Mouse (Mus musculus) limb, embryonic 14.5 days (tissue): ENCODE data around the gene Synpo2. TPM values are rescaled to one million over a fixed set of nuclear protein-coding genes. Genes with fewer than 3 reads are reported as not detected.
A peak's percentile ranks its signal among the peaks of the same experiment; 100 is the strongest.

Experiments used
- ATAC-seq: fragments of 200-750 bp; cut with Nextera tagmentation; 2 replicates; pipeline ENCODE4 v1.8.0; 2017; ENCODE audit warnings: low read depth, moderate number of reproducible peaks, moderate TSS enrichment; ENCODE audit not compliant: low FRiP score
- DNase-seq: peaks from one replicate; pipeline ENCODE4 v3.0.0-alpha.2; 2015; ENCODE audit warnings: low spot score
- H3K27ac ChIP-seq: fragments of 300-500 bp; sonication (generic); replicated peaks from 2 replicates; pipeline ENCODE4 v1.5.1; 2014; ENCODE audit warnings: low read depth, mild to moderate bottlenecking, low read length, moderate library complexity, mixed read lengths
- H3K27me3 ChIP-seq: fragments of 300-500 bp; sonication (generic); 2 replicates; pipeline ENCODE4 v1.6.1; 2014; ENCODE audit warnings: low read length, mixed read lengths; ENCODE audit not compliant: control insufficient read depth, insufficient read depth
- H3K36me3 ChIP-seq: fragments of 300-500 bp; sonication (generic); 2 replicates; pipeline ENCODE4 v1.6.1; 2014; ENCODE audit warnings: mild to moderate bottlenecking, low read length, moderate library complexity, mixed read lengths; ENCODE audit not compliant: control insufficient read depth, insufficient read depth
- H3K4me1 ChIP-seq: fragments of 300-500 bp; sonication (generic); 2 replicates; pipeline ENCODE4 v1.6.1; 2014; ENCODE audit warnings: antibody characterized with exemption, low read length, mixed read lengths; ENCODE audit not compliant: control insufficient read depth, insufficient read depth
- H3K4me2 ChIP-seq: fragments of 300-500 bp; sonication (generic); replicated peaks from 2 replicates; pipeline ENCODE4 v1.6.1; 2014; ENCODE audit warnings: low read depth, mild to moderate bottlenecking, low read length, moderate library complexity; ENCODE audit not compliant: severe bottlenecking
- H3K4me3 ChIP-seq: fragments of 300-500 bp; sonication (generic); replicated peaks from 2 replicates; pipeline ENCODE4 v1.5.1; 2014; ENCODE audit warnings: low read length
- H3K9ac ChIP-seq: fragments of 300-500 bp; sonication (generic); 2 replicates; pipeline ENCODE4 v1.6.1; 2014; ENCODE audit warnings: mild to moderate bottlenecking, low read depth, low read length, moderate library complexity; ENCODE audit not compliant: severe bottlenecking
- H3K9me3 ChIP-seq: fragments of 300-500 bp; sonication (generic); 2 replicates; pipeline ENCODE4 v1.6.1; 2016; ENCODE audit warnings: low read length; ENCODE audit not compliant: control insufficient read depth
- POLR2A ChIP-seq: fragments of 200-500 bp; IDR thresholded peaks from 2 replicates; pipeline ENCODE4 v1.8.0; 2012; ENCODE audit warnings: inconsistent platforms, mild to moderate bottlenecking, moderate library complexity, borderline replicate concordance; ENCODE audit not compliant: insufficient read depth, insufficient read length; ENCODE audit errors: extremely low read depth
- WGBS: fragments of 180-500 bp; shearing (Covaris S2); extraction: QIAGEN DNeasy Blood & Tissue Kit; methylation state at CpG from one replicate; pipeline ENCODE4 v1.1.7; 2014; 5-methylcytosine and 5-hydroxymethylcytosine counted together
- polyA plus RNA-seq, 2 experiments: library from polyadenylated mRNA; depleted of rRNA in 1 of 2; stranded (reverse) in 1 of 2; unstranded in 1 of 2; fragments of >200 nt; fragmentation: Nextera tagmentation in 1 of 2; extraction: Ambion mirVana in 1 of 2; gene quantifications; 2 replicates each; pipeline versions ENCODE4 v1.2.1 to v1.2.3; 2012 to 2014

Gene Synpo2
- polyA plus RNA-seq, 2 experiments, result 5.4 to 6.8 TPM

DNA sequence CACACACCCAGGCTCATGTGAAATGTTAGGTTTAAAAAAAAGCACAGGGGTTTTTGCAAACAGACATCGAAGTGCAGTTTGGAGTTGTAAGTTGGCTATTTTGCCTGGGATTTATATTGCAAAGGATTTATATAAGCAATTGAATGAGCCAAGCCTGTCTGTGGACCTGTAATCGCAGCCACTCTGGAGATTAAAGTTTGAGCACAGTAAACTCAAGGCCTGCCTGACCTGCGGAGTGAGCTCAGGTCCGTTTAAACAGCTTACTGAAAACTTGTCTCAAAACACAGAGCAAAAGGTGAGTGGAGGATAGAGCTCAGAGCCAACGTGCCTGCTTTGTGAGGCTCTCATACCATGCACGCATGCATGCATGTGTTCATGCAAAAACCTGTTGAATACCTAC lies 30.9 kb downstream of the Synpo2 start:
- WGBS, result 56% methylated on average over 6 of the region's 6 CpGs
- 0 out of 2 replicates have a peak overlapping the region, but pooled peaks have one; percentile 8 for H3K27ac ChIP-seq

GRCm38 (mm10) chr3:123204658-123205057 lies 31.3 kb downstream of the Synpo2 start:
- ATAC-seq, result peak; percentile 41; the same call in 1 of the 2 replicates
- Histone ChIP-seq H3K36me3 (no peaks in the 10 kb centered on the region), H3K9me3 (no peaks in the 10 kb centered on the region), H3K4me1 (no peaks in the 10 kb centered on the region), H3K4me2 (no peak overlapping the region), H3K27me3 (no peaks in the 10 kb centered on the region), H3K27ac (0 out of 2 replicates have a peak overlapping the region, but pooled peaks have one; percentile 8), H3K9ac (no peak overlapping the region), H3K4me3 (no peak overlapping the region)
- no peak for TF ChIP-seq POLR2A
- no peak for DNase-seq
- WGBS, result 40% methylated on average over 4 of the region's 4 CpGs

More for the DNA sequence above, 30.9 kb downstream of the Synpo2 start:
- ATAC-seq (no peak; the same call in 1 of the 2 replicates), DNase-seq (no peak)
- no peak for TF ChIP-seq POLR2A
- Histone ChIP-seq H3K27me3 (no peaks in the 10 kb centered on the region), H3K9me3 (no peaks in the 10 kb centered on the region), H3K9ac (no peak overlapping the region), H3K4me2 (no peak overlapping the region), H3K4me3 (no peak overlapping the region), H3K36me3 (no peaks in the 10 kb centered on the region), H3K4me1 (no peaks in the 10 kb centered on the region)

- ATAC-seq (no peak), DNase-seq (no peak)
- Histone ChIP-seq H3K4me3 (no peak overlapping the region), H3K9me3 (no peaks in the 10 kb centered on the region), H3K4me2 (no peak overlapping the region), H3K9ac (no peak overlapping the region), H3K36me3 (no peaks in the 10 kb centered on the region), H3K27me3 (no peaks in the 10 kb centered on the region), H3K27ac (no peak overlapping the region), H3K4me1 (no peaks in the 10 kb centered on the region)
- TF ChIP-seq POLR2A, result no peak
- 87% methylated on average over 2 of the region's 2 CpGs for WGBS
Measured at GRCm38 (mm10) chr3:123201798-123202197, 34.2 kb downstream of the Synpo2 start.

GRCm38 (mm10) chr3:123193740-123194139 lies 42.2 kb downstream of the Synpo2 start:
- Histone ChIP-seq H3K36me3 (no peaks in the 10 kb centered on the region), H3K4me2 (no peak overlapping the region), H3K9ac (no peak overlapping the region), H3K27me3 (no peaks in the 10 kb centered on the region), H3K9me3 (no peaks in the 10 kb centered on the region), H3K4me1 (no peaks in the 10 kb centered on the region), H3K4me3 (no peak overlapping the region), H3K27ac (no peak overlapping the region)
- DNase-seq (no peak), ATAC-seq (no peak)
- no peak for TF ChIP-seq POLR2A
- 81% methylated on average over 4 of the region's 4 CpGs for WGBS

DNA sequence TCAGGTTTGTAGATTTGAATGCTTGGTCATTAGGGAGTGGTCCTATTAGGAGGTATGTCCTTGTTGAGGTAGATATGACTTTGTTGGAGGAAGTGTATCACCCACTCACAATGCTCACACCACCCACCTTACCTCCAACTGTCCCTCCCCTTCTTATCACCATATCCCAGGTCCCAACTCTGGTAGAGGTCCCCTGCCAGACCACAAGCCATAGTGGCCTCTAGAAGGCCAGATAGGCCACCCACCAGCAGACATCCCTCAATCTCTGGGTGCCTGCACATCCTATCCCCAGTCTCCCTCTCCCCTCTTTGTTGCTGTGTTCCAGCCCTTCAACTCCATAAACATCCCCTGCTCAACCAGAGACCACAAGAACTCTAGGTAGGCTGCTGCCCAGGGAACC lies 44.3 kb downstream of the Synpo2 start:
- no peak overlapping the region for H3K9ac ChIP-seq
- no peak overlapping the region for H3K4me3 ChIP-seq
- DNase-seq (no peak), ATAC-seq (no peak)
- no peaks in the 10 kb centered on the region for H3K27me3 ChIP-seq
- no peak overlapping the region for H3K4me2 ChIP-seq
- TF ChIP-seq POLR2A, result no peak
- H3K27ac ChIP-seq, result no peak overlapping the region
- no peaks in the 10 kb centered on the region for H3K9me3 ChIP-seq
- H3K4me1 ChIP-seq, result peaks cover 10% of the 10 kb centered on the region
- no peaks in the 10 kb centered on the region for H3K36me3 ChIP-seq

DNA sequence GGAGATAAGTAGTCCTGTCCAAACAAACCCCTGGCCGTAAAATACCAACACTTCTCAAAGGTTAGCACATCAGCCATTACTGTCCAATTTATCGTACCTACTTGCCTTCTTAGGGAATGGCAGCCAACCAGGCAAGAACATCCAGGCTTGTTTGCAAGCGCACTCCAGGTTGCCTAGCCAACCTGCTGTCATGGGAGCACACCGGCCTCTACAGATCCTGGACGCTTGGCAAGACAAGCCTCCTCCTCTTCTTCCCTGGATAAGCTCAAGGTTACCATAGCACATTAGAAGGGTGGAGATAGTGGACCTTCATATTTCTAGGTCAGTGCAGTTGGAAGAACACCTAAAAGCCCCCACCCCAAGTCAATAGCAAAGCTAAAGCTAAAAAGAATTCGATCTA lies 45.6 kb downstream of the Synpo2 start:
- Histone ChIP-seq H3K36me3 (no peaks in the 10 kb centered on the region), H3K4me1 (peaks cover 10% of the 10 kb centered on the region), H3K4me3 (no peak overlapping the region), H3K9me3 (no peaks in the 10 kb centered on the region), H3K27me3 (no peaks in the 10 kb centered on the region), H3K9ac (no peak overlapping the region), H3K4me2 (no peak overlapping the region), H3K27ac (no peak overlapping the region)
- 70% methylated on average over 6 of the region's 6 CpGs for WGBS
- no peak for TF ChIP-seq POLR2A
- DNase-seq (no peak), ATAC-seq (no peak)
